Mouse (Mus musculus): ENCODE measurements around the gene Kri1.

DNA sequence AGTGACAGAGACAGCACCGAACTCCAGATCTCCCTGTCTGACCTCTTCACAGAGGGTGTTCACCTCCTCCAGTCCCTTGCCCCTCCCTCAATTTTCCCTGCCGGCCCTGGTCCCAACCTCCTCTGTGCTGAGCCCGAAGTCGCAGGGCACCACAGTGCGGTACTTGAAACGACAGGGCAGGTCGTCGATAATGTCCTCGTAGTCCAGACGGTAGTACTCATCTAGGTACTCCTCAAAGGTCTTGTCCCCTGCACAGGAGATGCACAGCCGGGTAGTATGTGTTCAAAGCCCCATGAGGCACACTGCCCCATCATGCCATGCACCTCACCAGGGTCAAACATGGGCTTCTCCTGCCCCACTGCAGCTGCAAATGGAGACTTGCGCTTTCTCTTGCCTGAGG, 12.0 kb downstream of the Kri1 start:
- TF ChIP-seq CTCF (IDR thresholded peaks at IDR 0.05; ENCODE audit: control insufficient read depth, insufficient read depth, insufficient read length) (no peak), USF1 (IDR thresholded peaks at IDR 0.05; ENCODE audit: low read depth) (no peak)

Data from C2C12 (cell line).